ENCODE assay signal across 1 mouse cellular context in the genomic region with DNA sequence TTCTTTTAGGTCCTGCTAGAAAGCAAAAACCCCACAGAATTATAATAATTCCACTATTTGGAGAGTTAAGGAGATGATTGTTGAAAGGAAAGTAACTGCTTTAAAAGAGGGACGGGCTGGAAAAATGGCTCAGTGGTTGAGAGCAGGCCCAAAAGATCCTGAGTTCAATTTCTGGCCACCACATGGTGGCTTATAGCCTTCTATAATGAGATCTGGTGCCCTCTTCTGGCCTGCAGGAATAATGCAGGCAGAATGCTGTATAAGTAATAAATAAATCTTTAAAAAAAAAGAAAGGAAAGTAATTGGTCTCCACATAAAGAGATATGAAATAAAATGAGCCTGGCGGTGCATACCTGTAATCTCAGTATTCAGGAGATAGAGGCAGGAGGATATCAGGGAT.
TF ChIP-seq lines count a peak whose summit lies in the region.

No protein-coding gene starts in this region.

TF ChIP-seq in MEL, 35 proteins besides CTCF, POLR2A, EP300 and RAD21 (continued from another document):
- TF ChIP-seq MEF2A (IDR thresholded peaks at IDR 0.05; ENCODE audit: extremely low read depth, insufficient replicate concordance, low read depth, low read length, poor library complexity, severe bottlenecking) (no peak), POLR2AphosphoS2 (IDR thresholded peaks at IDR 0.05; ENCODE audit: low read length) (no peak), KAT2A (conservative IDR thresholded peaks at IDR 0.05; ENCODE audit: low read depth, low read length) (no peak), MXI1 (IDR thresholded peaks at IDR 0.05; ENCODE audit: low read depth, low read length) (peak; percentile 50; the same call in 1 of the 2 replicates), CHD2 (IDR thresholded peaks at IDR 0.05; ENCODE audit: low read length) (no peak), MYC (IDR thresholded peaks at IDR 0.05; ENCODE audit: low read depth, low read length) (peak; percentile 92), ZC3H11A (IDR thresholded peaks at IDR 0.05; ENCODE audit: low read depth, low read length) (peak; percentile 46), ZNF384 (IDR thresholded peaks at IDR 0.05; ENCODE audit: low read depth, low read length) (peak; percentile 81), HCFC1 (IDR thresholded peaks at IDR 0.05; ENCODE audit: low read depth, low read length) (peak; percentile 55; the same call in 1 of the 2 replicates), SIN3A (IDR thresholded peaks at IDR 0.05; ENCODE audit: low read length) (peak; percentile 58; the same call in 1 of the 2 replicates), SMC3 (IDR thresholded peaks at IDR 0.05; ENCODE audit: low read depth, low read length) (peak; percentile 55), TBP (IDR thresholded peaks at IDR 0.05; ENCODE audit: low read depth, low read length) (0 out of 2 replicates have a peak, but pooled peaks have one; percentile 24)
